ENCODE assay signal across 28 mouse cellular contexts in genomic region chr11:33980146-33980545, GRCm38 (mm10). TPM values are rescaled to one million over a fixed set of nuclear protein-coding genes. Genes with fewer than 3 reads are reported as not detected.
"Had no signal": no experiment of that assay in that cellular context is flagged by ENCODE, and none has a peak within 500 bp of the region (broad histone marks: within the 10 kb centered on the region; RNA-seq: fewer than 3 reads in every experiment).

No protein-coding gene starts in this region.

- DNase-seq: gastrocnemius, adult 2 months; gastrocnemius, postnatal 10 days; gastrocnemius, postnatal 25 days; heart, adult 18-20 months; heart, postnatal 10 days; heart, postnatal 4 days; kidney, adult 18-20 months; kidney, adult 8-10 months; kidney, postnatal 10 days; kidney, postnatal 25 days; kidney, postnatal 4 days; layer of hippocampus, adult 9-11 months; layer of hippocampus, postnatal 36 days; left cerebral cortex, postnatal 4 days; liver; liver, embryonic 13.5 days had no signal

- ATAC-seq: hindbrain, embryonic 16.5 days; intestine, embryonic 15.5 days; intestine, postnatal 0 days had no signal

- H3K27ac ChIP-seq: gastrocnemius, adult 2 months; heart, embryonic 10.5 days; hindbrain, embryonic 10.5 days; hindbrain, embryonic 12.5 days; hindbrain, embryonic 14.5 days; intestine, embryonic 15.5 days; layer of hippocampus, adult 2 months; liver, embryonic 13.5 days had no signal

- H3K27me3 ChIP-seq: heart, embryonic 12.5 days; hindbrain, embryonic 12.5 days; intestine, embryonic 15.5 days; liver, embryonic 13.5 days had no signal

- H3K36me3 ChIP-seq: heart, embryonic 10.5 days; heart, embryonic 12.5 days; hindbrain, embryonic 10.5 days; hindbrain, embryonic 12.5 days; intestine, embryonic 15.5 days; liver, embryonic 13.5 days had no signal

- H3K9me3 ChIP-seq: heart, embryonic 10.5 days; heart, embryonic 12.5 days; hindbrain, embryonic 10.5 days; hindbrain, embryonic 12.5 days; intestine, embryonic 15.5 days; liver, embryonic 13.5 days had no signal

- H3K4me3 ChIP-seq: gastrocnemius, adult 2 months; heart, embryonic 10.5 days; heart, embryonic 12.5 days; hindbrain, embryonic 10.5 days; hindbrain, embryonic 12.5 days; intestine, embryonic 15.5 days; layer of hippocampus, adult 2 months; liver, embryonic 13.5 days had no signal

- H3K9ac ChIP-seq: heart, embryonic 12.5 days; hindbrain, embryonic 12.5 days; hindbrain, embryonic 14.5 days; intestine, embryonic 15.5 days; liver, embryonic 13.5 days had no signal

- H3K4me2 ChIP-seq: heart, embryonic 12.5 days; hindbrain, embryonic 12.5 days; hindbrain, embryonic 14.5 days; intestine, embryonic 15.5 days; liver, embryonic 11.5 days; liver, embryonic 13.5 days had no signal

- H3K4me1 ChIP-seq: heart, embryonic 10.5 days; hindbrain, embryonic 10.5 days; hindbrain, embryonic 12.5 days; intestine, embryonic 15.5 days; liver, embryonic 13.5 days had no signal

RNA-seq across cellular contexts. Expression of gene Kcnip1, which starts 12.8 kb away (rescaled TPM):
- total RNA-seq: gastrocnemius, adult 2 months; gastrocnemius, postnatal 25 days; granulocyte monocyte progenitor cell, adult 5-6 weeks; heart, postnatal 10 days; heart, postnatal 25 days; heart, postnatal 4 days had no signal

RNA-seq across cellular contexts. Expression of gene Kcnmb1, which starts 17.3 kb away (rescaled TPM):
- total RNA-seq: granulocyte monocyte progenitor cell, adult 5-6 weeks had no signal
